Mouse (Mus musculus): ENCODE data around the gene Gpr4. TPM values are rescaled to one million over a fixed set of nuclear protein-coding genes. Genes with fewer than 3 reads are reported as not detected.

Gpr4 gene
- total and polyA plus RNA-seq, 3 experiments, result 0.15 to 0.19 TPM; not detected in 1

GRCm38 (mm10) chr7:19271238-19272172 lies 59.2 kb downstream of the Gpr4 start, which contains the start of gene Vasp:
TSS of gene Vasp (minus strand) at chr7:19271817.
- Histone ChIP-seq H3K4me3 (ENCODE audit: control insufficient read depth in 1 of 2, insufficient read depth in 1 of 2, low read depth in 2 of 2, low read length in 2 of 2) (peak within 1 kb of the TSS; percentile 94 to 96), H3K27ac (ENCODE audit: control insufficient read depth, low read depth, low read length) (peak within 1 kb of the TSS; percentile 99), H3K27me3 (ENCODE audit: control insufficient read depth in 1 of 2, insufficient read depth in 2 of 2, low read length in 2 of 2) (no peaks in the 10 kb centered on the region), H3K36me3 (ENCODE audit: control insufficient read depth in 1 of 2, insufficient read depth in 2 of 2, low read length in 2 of 2) (peaks cover 0 to 15% of the 10 kb centered on the region in 2 experiments; a peak in 2 of 4 replicates), H3K4me1 (ENCODE audit: control insufficient read depth in 1 of 2, insufficient read depth in 2 of 2, low read length in 2 of 2) (peaks cover 1 to 21% of the 10 kb centered on the region in 2 experiments; a peak in 3 of 4 replicates), H3K79me2 (ENCODE audit: control insufficient read depth, insufficient read depth, low read length, poor library complexity) (peaks cover 40% of the 10 kb centered on the region), H3K9ac (ENCODE audit: control insufficient read depth, low read depth, low read length, poor library complexity, severe bottlenecking) (peak within 1 kb of the TSS; percentile 89), H3K9me3 (replicated peaks; ENCODE audit: insufficient read depth, low read length) (no peaks in the 10 kb centered on the region)
- DNase-seq (ENCODE audit: low read depth, low spot score), result peak; percentile 94
- no peak for TF ChIP-seq ZNF384 (IDR thresholded peaks at IDR 0.05; ENCODE audit: low read depth, low read length)
- no peak for TF ChIP-seq NRF1 (IDR thresholded peaks at IDR 0.05; ENCODE audit: insufficient read depth, low read depth, low read length, poor library complexity, severe bottlenecking)
- TF ChIP-seq EP300 (IDR thresholded peaks at IDR 0.05; ENCODE audit: low read depth in 1 of 2, low read length in 2 of 2), result 0 out of 4 replicates have a peak, but pooled peaks of 1 of the 2 experiments have one; percentile 29
- peak; percentile 75; the same call in 1 of the 2 replicates for TF ChIP-seq UBTF (IDR thresholded peaks at IDR 0.05; ENCODE audit: borderline replicate concordance, insufficient read depth, low read depth, low read length)
- no peak for TF ChIP-seq GABPA (IDR thresholded peaks at IDR 0.05; ENCODE audit: low read depth, low read length)
- no peak for TF ChIP-seq MAFK (IDR thresholded peaks at IDR 0.05; ENCODE audit: borderline replicate concordance, low read depth, low read length)
- no peak for TF ChIP-seq E2F4 (IDR thresholded peaks at IDR 0.05; ENCODE audit: borderline replicate concordance, low read depth, low read length)
- no peak for TF ChIP-seq RAD21 (IDR thresholded peaks at IDR 0.05; ENCODE audit: low read depth, low read length)
- TF ChIP-seq CTCF (IDR thresholded peaks at IDR 0.05 in 2 of 3, conservative IDR thresholded peaks at IDR 0.05 in 1 of 3; ENCODE audit: control insufficient read depth in 1 of 3, insufficient read depth in 1 of 3, low read depth in 2 of 3, low read length in 3 of 3, poor library complexity in 1 of 3, severe bottlenecking in 1 of 3), result no peak; a peak in 1 of 6 replicates
- TF ChIP-seq BHLHE40 (IDR thresholded peaks at IDR 0.05; ENCODE audit: borderline replicate concordance, low read depth, low read length), result no peak
- no peak; the same call in none of the 2 replicates for TF ChIP-seq MAX (IDR thresholded peaks at IDR 0.05; ENCODE audit: low read length)
- TF ChIP-seq ZC3H11A (IDR thresholded peaks at IDR 0.05; ENCODE audit: low read depth, low read length), result no peak
- no peak for TF ChIP-seq MEF2A (IDR thresholded peaks at IDR 0.05; ENCODE audit: extremely low read depth, insufficient replicate concordance, low read depth, low read length, poor library complexity, severe bottlenecking)
- TF ChIP-seq CHD2 (IDR thresholded peaks at IDR 0.05; ENCODE audit: low read length), result no peak; the same call in 1 of the 2 replicates
- no peak for TF ChIP-seq USF1 (IDR thresholded peaks at IDR 0.05; ENCODE audit: low read depth, low read length)
- no peak; the same call in 1 of the 2 replicates for TF ChIP-seq CHD1 (IDR thresholded peaks at IDR 0.05; ENCODE audit: low read depth, low read length)
- TF ChIP-seq POLR2AphosphoS2 (IDR thresholded peaks at IDR 0.05; ENCODE audit: low read length), result peak; percentile 85
- TF ChIP-seq TCF12 (IDR thresholded peaks at IDR 0.05; ENCODE audit: low read depth, low read length), result peak; percentile 54; the same call in 1 of the 2 replicates
- no peak for TF ChIP-seq USF2 (IDR thresholded peaks at IDR 0.05; ENCODE audit: borderline replicate concordance in 1 of 2, insufficient read depth in 1 of 2, low read depth in 1 of 2, low read length in 2 of 2)
- no peak for TF ChIP-seq RCOR1 (IDR thresholded peaks at IDR 0.05; ENCODE audit: low read depth, low read length)
- no peak for TF ChIP-seq JUND (IDR thresholded peaks at IDR 0.05; ENCODE audit: low read depth, low read length)
- peak; percentile 60 for TF ChIP-seq MYC (IDR thresholded peaks at IDR 0.05; ENCODE audit: low read depth, low read length)
- TF ChIP-seq TBP (IDR thresholded peaks at IDR 0.05; ENCODE audit: low read depth, low read length), result peak; percentile 94
- peak; percentile 92 for TF ChIP-seq SIN3A (IDR thresholded peaks at IDR 0.05; ENCODE audit: low read length)
- TF ChIP-seq HCFC1 (IDR thresholded peaks at IDR 0.05; ENCODE audit: low read depth, low read length), result peak; percentile 84
- peak; percentile 13; the same call in 1 of the 2 replicates for TF ChIP-seq MAZ (IDR thresholded peaks at IDR 0.05; ENCODE audit: low read depth, low read length)
- no peak for TF ChIP-seq SMC3 (IDR thresholded peaks at IDR 0.05; ENCODE audit: low read depth, low read length)
- TF ChIP-seq POLR2AphosphoS5 (IDR thresholded peaks at IDR 0.05; ENCODE audit: borderline replicate concordance, low read depth, low read length), result no peak
- peak; percentile 73 for TF ChIP-seq NELFE (IDR thresholded peaks at IDR 0.05; ENCODE audit: low read depth, low read length)
- TF ChIP-seq POLR2A (IDR thresholded peaks at IDR 0.05; ENCODE audit: control insufficient read depth in 1 of 2, insufficient read depth in 1 of 2, low read depth in 1 of 2, low read length in 2 of 2, poor library complexity in 1 of 2), result peak; percentile 86 to 89
- TF ChIP-seq ZKSCAN1 (IDR thresholded peaks at IDR 0.05; ENCODE audit: low read depth, low read length), result no peak
- no peak for TF ChIP-seq MYB (IDR thresholded peaks at IDR 0.05; ENCODE audit: low read depth, low read length)
- TF ChIP-seq GATA1 (IDR thresholded peaks at IDR 0.05; ENCODE audit: low read depth, low read length), result no peak
- peak; percentile 62; the same call in 1 of the 2 replicates for TF ChIP-seq ZMIZ1 (IDR thresholded peaks at IDR 0.05; ENCODE audit: low read depth, low read length)
